Mouse (Mus musculus) retina, embryonic 14.5 days (tissue): ENCODE data around the gene 4930524J08Rik.

Experiments
- DNase-seq: peaks from one replicate; pipeline ENCODE4 v3.0.0-alpha.2; 2015; ENCODE audit warnings: low spot score

The 4930524J08Rik gene

DNA sequence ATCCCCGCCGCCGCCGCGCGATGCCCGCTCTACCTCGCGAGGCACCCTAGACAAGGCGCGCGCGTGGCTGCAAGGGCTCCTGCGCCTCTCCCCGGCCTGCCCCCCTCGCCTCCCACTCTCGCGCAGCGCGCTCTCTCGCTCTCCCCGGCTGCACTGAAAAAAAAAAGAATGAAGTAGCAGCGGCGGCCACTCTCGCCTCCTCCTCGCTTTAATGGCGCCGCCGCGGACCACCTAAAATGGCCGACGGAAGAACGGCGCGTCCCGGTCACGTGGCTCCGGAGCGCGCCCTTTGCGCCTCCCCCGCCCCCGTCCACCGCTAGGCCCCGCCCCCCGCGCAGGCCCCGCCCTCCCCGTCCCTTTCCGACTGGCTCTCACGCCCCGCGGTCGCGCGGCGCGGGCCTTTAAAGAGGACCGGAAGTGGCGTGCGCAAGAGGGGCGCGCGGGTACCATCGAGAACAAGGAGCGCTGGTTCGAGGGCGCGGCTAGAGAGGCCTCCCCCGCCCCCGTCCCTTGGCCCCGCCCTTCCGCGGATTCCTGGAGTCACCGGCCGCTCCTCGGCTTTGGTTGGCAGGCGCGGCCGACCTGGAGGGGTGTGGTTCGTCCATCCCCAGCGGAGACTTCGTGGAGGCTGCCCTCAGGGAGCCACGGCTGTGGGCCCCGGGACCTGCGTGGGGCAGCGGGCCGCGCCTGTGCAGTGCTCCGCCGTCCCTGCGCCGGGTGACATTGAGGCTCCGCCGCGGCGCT lies at the start of gene 4930524J08Rik, which contains the start of gene Hnrnpd:
4930524J08Rik (plus strand) TSS at position 363 of the 744 bp plus-strand sequence.
Hnrnpd (minus strand) TSS at position 240 of the 744 bp plus-strand sequence.
- DNase-seq, result peak; percentile 98

- DNase-seq, result no peak
Measured at GRCm38 (mm10) chr5:99931910-99932309, 47.0 kb upstream of the 4930524J08Rik start.

DNA sequence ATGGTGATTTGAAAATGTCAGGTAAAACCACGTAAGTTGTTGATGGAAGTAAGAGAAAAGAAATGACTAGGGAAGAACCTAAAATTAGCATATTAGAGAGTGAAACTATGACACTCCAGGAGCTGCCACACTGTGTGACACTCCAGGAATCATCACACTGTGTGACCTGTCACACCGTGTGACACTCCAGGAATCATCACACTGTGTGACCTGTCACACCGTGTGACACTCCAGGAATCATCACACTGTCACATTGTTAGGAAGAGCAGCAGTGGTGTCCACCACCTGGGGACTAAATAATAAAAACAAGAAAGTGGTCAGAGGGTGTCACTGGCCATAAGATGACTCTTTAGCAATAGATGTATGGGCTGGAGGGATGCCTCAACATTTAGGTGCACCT lies 39.4 kb upstream of the 4930524J08Rik start:
- DNase-seq, result no peak

GRCm38 (mm10) chr5:99941273-99941672 lies 37.6 kb upstream of the 4930524J08Rik start:
- no peak for DNase-seq

DNA sequence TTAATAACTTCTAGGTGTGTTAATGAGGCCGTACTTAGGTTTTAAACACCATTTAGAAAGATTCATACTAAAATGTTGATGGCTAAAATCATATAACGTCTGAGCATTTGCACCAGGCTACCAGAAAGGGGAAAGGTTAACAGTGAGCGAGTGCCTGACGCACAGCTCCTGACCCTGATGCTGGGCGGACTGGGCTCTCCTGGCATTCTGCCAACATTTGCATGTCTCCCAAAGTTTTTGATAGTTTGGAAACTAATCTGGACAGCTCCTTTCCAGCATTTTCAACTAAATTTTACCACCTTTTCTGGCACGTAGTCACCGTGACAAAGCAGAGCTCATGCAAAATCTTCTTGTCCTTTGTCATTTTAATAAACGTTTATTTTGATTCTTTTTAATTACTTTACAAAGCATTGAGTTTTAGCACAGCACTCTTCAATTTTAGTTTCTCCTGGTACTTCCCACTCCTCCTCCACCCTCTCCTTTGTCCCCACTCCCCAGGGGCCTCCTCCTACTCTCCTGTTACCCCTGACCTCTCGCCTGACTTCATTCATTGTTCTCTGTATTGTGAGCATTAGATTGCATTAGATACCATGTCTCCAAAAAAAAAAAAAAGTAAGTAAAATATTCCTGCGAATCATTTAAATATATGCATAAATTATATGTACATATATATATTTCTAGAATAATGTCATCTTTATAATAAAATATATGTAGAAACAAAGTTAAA lies 36.9 kb upstream of the 4930524J08Rik start:
- DNase-seq, result peak; percentile 47

DNA sequence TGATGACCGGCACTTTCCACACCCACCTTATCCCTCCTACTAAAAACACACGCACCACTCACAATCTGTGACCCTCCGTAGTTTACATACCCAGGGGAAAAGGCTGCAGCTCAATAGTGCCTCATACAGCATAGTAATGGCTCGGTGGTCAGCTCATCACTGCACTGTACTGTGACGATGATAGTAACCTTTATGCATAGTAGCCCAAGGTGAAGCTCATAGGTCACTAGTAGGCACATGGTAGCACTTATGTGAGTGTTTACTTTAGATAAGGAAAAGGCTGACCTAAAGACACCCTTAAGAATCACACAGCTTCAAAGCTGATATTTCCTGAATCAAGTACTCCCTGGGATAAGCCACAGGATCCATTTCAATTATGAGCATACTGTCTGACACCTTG lies 26.3 kb upstream of the 4930524J08Rik start:
- no peak for DNase-seq

GRCm38 (mm10) chr5:99953883-99954282 lies 25.0 kb upstream of the 4930524J08Rik start:
- DNase-seq, result no peak

- DNase-seq, result no peak
Measured at GRCm38 (mm10) chr5:99958666-99959065, 20.2 kb upstream of the 4930524J08Rik start.

DNA sequence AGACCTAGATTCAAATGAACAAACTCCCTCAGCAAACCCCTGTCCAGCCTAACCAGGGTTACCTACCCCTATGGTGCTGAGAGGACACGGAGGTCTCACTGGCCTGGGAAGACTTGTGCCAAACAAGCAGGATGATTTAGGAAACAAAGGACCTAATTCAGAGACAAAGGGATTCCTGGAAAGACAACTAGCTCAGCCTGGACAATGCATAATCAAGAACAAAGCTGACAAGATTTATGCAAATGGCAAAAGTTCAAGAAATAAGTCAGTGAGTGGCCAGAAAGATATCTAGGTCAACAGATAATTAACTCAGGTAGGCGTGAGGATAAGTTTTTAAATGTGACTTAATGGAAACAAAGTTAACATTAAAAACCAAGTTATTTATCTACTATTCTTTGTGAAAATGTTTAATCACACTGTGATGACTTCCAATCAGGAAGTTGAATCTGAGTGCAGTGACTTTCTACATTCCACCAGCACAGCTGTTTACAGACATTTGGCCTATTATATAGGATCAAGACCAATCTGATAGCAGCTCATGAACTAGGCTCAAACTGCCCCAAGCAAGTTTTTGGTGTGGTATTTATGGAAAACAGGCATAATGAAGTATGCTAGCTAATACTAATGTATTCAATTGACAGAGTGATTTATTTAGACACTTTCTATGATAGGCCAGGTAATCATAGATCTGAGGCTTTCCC lies 19.5 kb upstream of the 4930524J08Rik start:
- DNase-seq, result no peak

GRCm38 (mm10) chr5:99959960-99960359 lies 18.9 kb upstream of the 4930524J08Rik start:
- no peak for DNase-seq

DNA sequence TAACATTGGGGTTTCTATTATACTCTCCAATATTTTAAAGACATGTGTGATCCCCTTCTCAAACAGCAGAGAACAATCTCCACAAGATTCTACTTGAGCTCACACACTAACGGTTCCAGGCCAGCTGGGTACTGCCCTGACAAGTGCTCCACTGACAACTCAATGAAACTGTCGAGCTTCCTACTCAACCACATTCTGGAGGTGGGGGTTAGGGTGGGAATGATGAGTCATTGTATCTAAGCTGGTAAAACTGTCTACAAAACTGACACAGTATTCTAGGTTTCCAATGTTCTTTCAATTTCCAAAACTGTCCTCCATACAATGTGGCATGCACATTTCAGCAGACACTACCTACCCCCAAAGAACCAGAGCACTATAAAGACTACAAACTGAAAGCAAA lies 4.9 kb upstream of the 4930524J08Rik start:
- no peak for DNase-seq

DNA sequence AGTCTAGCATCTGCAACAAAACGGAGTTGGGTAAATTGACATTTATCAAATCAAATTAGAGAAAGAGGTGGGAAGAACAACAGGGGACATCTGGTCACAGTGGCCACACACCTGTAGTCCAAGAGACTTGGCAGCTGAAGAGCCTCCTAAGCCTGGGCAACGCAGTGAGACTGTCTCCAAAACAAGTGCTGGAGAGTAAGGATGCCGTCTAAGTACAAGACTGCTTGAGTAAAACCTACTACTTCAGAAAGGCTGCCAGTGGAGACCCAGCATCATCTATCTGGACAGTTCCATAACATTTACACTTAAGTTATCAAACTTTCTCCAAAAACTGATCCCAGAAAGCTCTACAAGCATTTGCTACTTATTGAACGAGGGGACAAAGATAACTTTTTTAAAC lies 3.8 kb upstream of the 4930524J08Rik start:
- DNase-seq, result no peak

DNA sequence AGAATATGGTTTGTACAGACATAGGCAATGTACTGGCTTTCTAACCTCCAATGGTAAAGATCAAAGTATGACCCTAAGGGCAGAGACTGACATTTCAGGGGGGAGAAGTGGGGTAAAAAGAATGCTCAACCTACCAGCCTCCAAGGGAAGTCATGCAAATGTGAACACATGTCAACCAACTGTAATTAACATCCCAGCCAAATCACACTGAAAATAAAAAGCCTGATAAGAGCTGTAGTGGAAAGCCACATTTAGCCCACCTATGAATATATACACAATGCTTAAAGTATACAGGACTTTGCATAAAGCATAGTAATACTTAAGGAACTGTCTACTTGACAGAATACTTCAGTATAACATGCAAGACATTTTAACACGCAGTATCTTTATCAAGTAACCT lies 3.1 kb upstream of the 4930524J08Rik start:
- DNase-seq, result no peak

- DNase-seq, result peak; percentile 38
Measured at GRCm38 (mm10) chr5:99976334-99976955, 2.4 kb upstream of the 4930524J08Rik start.

- DNase-seq, result peak; percentile 78
Measured at GRCm38 (mm10) chr5:99977516-99978301, 1.2 kb upstream of the 4930524J08Rik start.

- no peak for DNase-seq
Measured at GRCm38 (mm10) chr5:99983452-99984061, 4.7 kb downstream of the 4930524J08Rik start.

DNA sequence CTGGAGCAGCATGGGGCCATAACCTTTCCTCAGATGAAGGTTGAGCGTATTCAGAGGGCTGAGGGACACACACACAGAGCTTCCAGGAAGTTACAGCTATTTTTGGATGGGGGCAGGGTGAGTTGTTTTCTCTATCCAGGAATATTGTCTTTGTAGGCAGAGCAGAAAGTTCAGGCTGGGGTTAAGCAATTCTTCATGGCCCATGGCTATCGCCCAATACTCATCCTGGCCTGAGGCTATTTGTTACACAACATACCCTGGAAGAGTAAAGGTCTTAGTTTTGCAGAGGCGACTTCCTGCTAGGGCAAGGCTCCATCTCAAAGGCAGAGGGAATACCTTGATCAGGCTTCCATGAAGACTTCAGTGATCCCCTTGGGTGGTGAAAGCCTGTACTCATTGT lies 15.3 kb downstream of the 4930524J08Rik start:
- DNase-seq, result no peak

GRCm38 (mm10) chr5:99994680-99995079 lies 15.8 kb downstream of the 4930524J08Rik start:
- DNase-seq, result no peak

DNA sequence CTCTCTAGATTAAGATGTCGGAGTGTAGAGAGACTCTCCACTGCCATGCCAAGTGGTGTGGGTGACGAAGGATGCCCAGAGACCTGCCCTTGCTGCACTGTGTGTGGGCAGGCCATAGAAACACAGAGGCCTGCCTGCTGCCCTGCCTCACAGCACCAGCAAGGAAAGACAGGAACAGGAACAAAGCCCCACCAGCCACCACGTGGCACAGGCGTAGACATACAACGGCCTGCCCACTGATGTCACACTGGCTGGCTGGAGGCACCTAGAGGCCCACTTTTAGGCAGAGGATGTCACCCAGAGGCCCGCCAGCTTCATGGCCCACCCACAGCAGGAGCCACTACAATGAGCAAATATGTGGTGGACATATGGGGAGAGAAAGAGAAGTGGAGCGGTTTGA lies 21.2 kb downstream of the 4930524J08Rik start:
- DNase-seq, result no peak

GRCm38 (mm10) chr5:100000500-100000899 lies 21.6 kb downstream of the 4930524J08Rik start:
- no peak for DNase-seq

- DNase-seq, result no peak
Measured at GRCm38 (mm10) chr5:100003895-100004294, 25.0 kb downstream of the 4930524J08Rik start.
